11 mouse cellular contexts compared by ENCODE assay signal in the genomic region with DNA sequence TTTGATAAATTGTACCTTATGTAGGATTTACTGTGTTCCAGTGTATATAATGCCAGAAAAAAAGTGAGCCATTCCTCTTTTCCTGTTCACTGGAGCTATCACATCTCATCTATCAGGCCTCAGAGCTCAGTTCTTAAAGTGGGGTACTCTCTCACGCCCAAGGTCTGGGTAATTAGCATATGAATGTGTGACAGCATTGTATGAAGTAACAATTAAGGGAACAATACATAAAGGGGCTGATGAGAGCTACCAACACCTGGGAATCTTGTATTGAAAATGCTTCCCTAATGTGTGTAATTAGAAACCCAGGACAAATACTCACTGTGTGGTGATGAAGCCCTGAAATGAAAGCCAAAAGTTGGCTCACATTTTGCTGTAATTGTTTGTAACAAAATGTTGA. TPM values are rescaled to one million over a fixed set of nuclear protein-coding genes. Genes with fewer than 3 reads are reported as not detected.
DNase-seq lines count a peak whose midpoint lies in the region; ATAC-seq lines count a peak whose summit lies in the region.
"Had no signal": no experiment of that assay in that cellular context is flagged by ENCODE, and none has a peak within 500 bp of the region (broad histone marks: within the 10 kb centered on the region; RNA-seq: fewer than 3 reads in every experiment).

No protein-coding gene starts in this region.

- H3K27ac ChIP-seq in hindbrain, embryonic 10.5 days, result 0 out of 2 replicates have a peak overlapping the region, but pooled peaks have one; percentile 8
- no peak overlapping the region for H3K27ac ChIP-seq in hindbrain, embryonic 16.5 days (ENCODE audit: low read depth, low read length)
- H3K27ac ChIP-seq in embryonic facial prominence, embryonic 14.5 days (replicated peaks; ENCODE audit: low read depth, low read length), result no peak overlapping the region
- H3K27ac ChIP-seq in hindbrain, embryonic 13.5 days, result peak overlapping the region; percentile 30; the same call in 1 of the 2 replicates
- no peak overlapping the region for H3K27ac ChIP-seq in neural tube, embryonic 14.5 days (ENCODE audit: low read depth, low read length)
- H3K27ac ChIP-seq: embryonic facial prominence, embryonic 15.5 days had no signal

- no peaks in the 10 kb centered on the region for H3K9me3 ChIP-seq in hindbrain, embryonic 10.5 days
- no peaks in the 10 kb centered on the region for H3K9me3 ChIP-seq in hindbrain, embryonic 16.5 days (ENCODE audit: control insufficient read depth, low read length)
- no peaks in the 10 kb centered on the region for H3K9me3 ChIP-seq in embryonic facial prominence, embryonic 14.5 days (ENCODE audit: control insufficient read depth, low read length)
- H3K9me3 ChIP-seq in hindbrain, embryonic 13.5 days, result no peaks in the 10 kb centered on the region
- H3K9me3 ChIP-seq in neural tube, embryonic 14.5 days (ENCODE audit: control insufficient read depth, low read length), result no peaks in the 10 kb centered on the region
- H3K9me3 ChIP-seq: embryonic facial prominence, embryonic 15.5 days had no signal

- H3K4me2 ChIP-seq in hindbrain, embryonic 16.5 days (ENCODE audit: low read length), result no peak overlapping the region
- no peak overlapping the region for H3K4me2 ChIP-seq in embryonic facial prominence, embryonic 14.5 days (ENCODE audit: low read depth, low read length)
- no peak overlapping the region for H3K4me2 ChIP-seq in hindbrain, embryonic 13.5 days
- no peak overlapping the region for H3K4me2 ChIP-seq in neural tube, embryonic 14.5 days (ENCODE audit: low read depth, low read length)
- H3K4me2 ChIP-seq: embryonic facial prominence, embryonic 15.5 days had no signal

- DNase-seq in hindbrain, embryonic 10.5 days (ENCODE audit: low spot score), result no peak
- DNase-seq in embryonic facial prominence, embryonic 14.5 days (ENCODE audit: low spot score), result peak; percentile 32
- DNase-seq in right cerebral cortex, postnatal 36 days (ENCODE audit: low spot score in 2 of 2), result no peak
- no peak for DNase-seq in lung, postnatal 25 days (ENCODE audit: low spot score)
- DNase-seq: cerebellum, adult 9-11 months; kidney, adult 8-10 months had no signal

- no peak overlapping the region for H3K4me3 ChIP-seq in hindbrain, embryonic 10.5 days
- H3K4me3 ChIP-seq in hindbrain, embryonic 16.5 days (ENCODE audit: low read length), result no peak overlapping the region
- no peak overlapping the region for H3K4me3 ChIP-seq in embryonic facial prominence, embryonic 14.5 days (ENCODE audit: low read depth, low read length)
- no peak overlapping the region for H3K4me3 ChIP-seq in hindbrain, embryonic 13.5 days
- H3K4me3 ChIP-seq in neural tube, embryonic 14.5 days (ENCODE audit: low read depth, low read length), result no peak overlapping the region
- H3K4me3 ChIP-seq: embryonic facial prominence, embryonic 15.5 days had no signal

- H3K27me3 ChIP-seq in hindbrain, embryonic 10.5 days (ENCODE audit: insufficient read depth, poor library complexity, severe bottlenecking), result no peaks in the 10 kb centered on the region
- no peaks in the 10 kb centered on the region for H3K27me3 ChIP-seq in hindbrain, embryonic 16.5 days (replicated peaks; ENCODE audit: control insufficient read depth, insufficient read depth, low read length)
- H3K27me3 ChIP-seq in embryonic facial prominence, embryonic 14.5 days (replicated peaks; ENCODE audit: control insufficient read depth, insufficient read depth, low read length), result no peaks in the 10 kb centered on the region
- H3K27me3 ChIP-seq in hindbrain, embryonic 13.5 days, result no peaks in the 10 kb centered on the region
- H3K27me3 ChIP-seq in neural tube, embryonic 14.5 days (ENCODE audit: control insufficient read depth, insufficient read depth, low read length), result no peaks in the 10 kb centered on the region
- H3K27me3 ChIP-seq: embryonic facial prominence, embryonic 15.5 days had no signal

- H3K9ac ChIP-seq in hindbrain, embryonic 16.5 days (ENCODE audit: low read depth, low read length), result no peak overlapping the region
- no peak overlapping the region for H3K9ac ChIP-seq in embryonic facial prominence, embryonic 14.5 days (ENCODE audit: low read depth, low read length)
- no peak overlapping the region for H3K9ac ChIP-seq in hindbrain, embryonic 13.5 days
- no peak overlapping the region for H3K9ac ChIP-seq in neural tube, embryonic 14.5 days (replicated peaks; ENCODE audit: low read depth, low read length)
- H3K9ac ChIP-seq: embryonic facial prominence, embryonic 15.5 days had no signal

- H3K4me1 ChIP-seq in hindbrain, embryonic 10.5 days (replicated peaks), result peaks cover 13% of the 10 kb centered on the region
- H3K4me1 ChIP-seq in hindbrain, embryonic 16.5 days (ENCODE audit: control insufficient read depth, insufficient read depth, low read depth, low read length), result no peaks in the 10 kb centered on the region
- no peaks in the 10 kb centered on the region for H3K4me1 ChIP-seq in embryonic facial prominence, embryonic 14.5 days (ENCODE audit: control insufficient read depth, insufficient read depth, low read length)
- peaks cover 6% of the 10 kb centered on the region; the same call in 1 of the 2 replicates for H3K4me1 ChIP-seq in hindbrain, embryonic 13.5 days (replicated peaks)
- no peaks in the 10 kb centered on the region for H3K4me1 ChIP-seq in neural tube, embryonic 14.5 days (ENCODE audit: control insufficient read depth, insufficient read depth, low read length)
- H3K4me1 ChIP-seq: embryonic facial prominence, embryonic 15.5 days had no signal

- WGBS in hindbrain, embryonic 10.5 days, result 10% methylated on average over 1 of the region's 1 CpGs
- 3% methylated on average over 1 of the region's 1 CpGs for WGBS in hindbrain, embryonic 16.5 days
- WGBS in embryonic facial prominence, embryonic 14.5 days, result 31% methylated on average over 1 of the region's 1 CpGs
- WGBS in hindbrain, embryonic 13.5 days, result 2% methylated on average over 1 of the region's 1 CpGs
- WGBS in neural tube, embryonic 14.5 days, result 5% methylated on average over 1 of the region's 1 CpGs

- ATAC-seq in hindbrain, embryonic 16.5 days, result no peak; the same call in 1 of the 2 replicates
- peak; percentile 62 for ATAC-seq in embryonic facial prominence, embryonic 14.5 days (ENCODE audit: low read depth)
- ATAC-seq in hindbrain, embryonic 13.5 days (ENCODE audit: low FRiP score), result peak; percentile 52
- peak; percentile 44; the same call in 1 of the 2 replicates for ATAC-seq in neural tube, embryonic 14.5 days (ENCODE audit: low read depth)
- no peak for ATAC-seq in megakaryocyte-erythroid progenitor cell, adult 5-6 weeks (replicated peaks; ENCODE audit: low FRiP score, low TSS enrichment, poor library complexity, severe bottlenecking)

- no peaks in the 10 kb centered on the region for H3K36me3 ChIP-seq in hindbrain, embryonic 10.5 days
- no peaks in the 10 kb centered on the region for H3K36me3 ChIP-seq in hindbrain, embryonic 16.5 days (ENCODE audit: control insufficient read depth, insufficient read depth, low read length)
- no peaks in the 10 kb centered on the region for H3K36me3 ChIP-seq in embryonic facial prominence, embryonic 14.5 days (ENCODE audit: control insufficient read depth, insufficient read depth, low read length)
- no peaks in the 10 kb centered on the region for H3K36me3 ChIP-seq in hindbrain, embryonic 13.5 days
- no peaks in the 10 kb centered on the region for H3K36me3 ChIP-seq in neural tube, embryonic 14.5 days (ENCODE audit: control insufficient read depth, insufficient read depth, low read length)
- H3K36me3 ChIP-seq: embryonic facial prominence, embryonic 15.5 days had no signal

RNA-seq across cellular contexts. Expression of gene Ptprz1, which starts 47.6 kb away (rescaled TPM):
- polyA plus RNA-seq in hindbrain, embryonic 10.5 days (2016; fragmentation: Nextera tagmentation; extraction: Ambion mirVana), result 9.5 and 16.0 TPM in 2 replicates
- 87.9 and 91.4 TPM in 2 replicates for polyA plus RNA-seq in hindbrain, embryonic 16.5 days (2015; fragmentation: Nextera tagmentation; extraction: Ambion mirVana)
- 13.2 and 13.5 TPM in 2 replicates for polyA plus RNA-seq in embryonic facial prominence, embryonic 14.5 days (2014; fragmentation: Nextera tagmentation; extraction: Ambion mirVana)
- polyA plus RNA-seq in hindbrain, embryonic 13.5 days (2015; fragmentation: Nextera tagmentation; extraction: Ambion mirVana), result 48.9 and 53.1 TPM in 2 replicates
- 61.2 and 63.2 TPM in 2 replicates for polyA plus RNA-seq in neural tube, embryonic 14.5 days (2014; fragmentation: Nextera tagmentation; extraction: Ambion mirVana)
- not detected in 2 replicates for total RNA-seq in megakaryocyte-erythroid progenitor cell, adult 5-6 weeks (2014; fragmentation: Nextera tagmentation)
- total RNA-seq in megakaryocyte-erythroid progenitor cell, adult 5-6 weeks (2017), result not detected in 2 replicates

Comparison
In these comparisons a context has a peak if more than half of its experiments do, and no peak if none do; other contexts are left out.
1. H3K27ac ChIP-seq: peak in hindbrain, embryonic 10.5 days (single experiment) and hindbrain, embryonic 13.5 days (single experiment); none in hindbrain, embryonic 16.5 days (single experiment), embryonic facial prominence, embryonic 14.5 days (single experiment) and neural tube, embryonic 14.5 days (single experiment).
2. ATAC-seq: peak in embryonic facial prominence, embryonic 14.5 days (single experiment), hindbrain, embryonic 13.5 days (single experiment) and neural tube, embryonic 14.5 days (single experiment); none in hindbrain, embryonic 16.5 days (single experiment) and megakaryocyte-erythroid progenitor cell, adult 5-6 weeks (single experiment).